Mouse (Mus musculus) cerebellum, postnatal 14 days (tissue): ENCODE results near the gene BC004004.
A peak's percentile ranks its signal among the peaks of the same experiment; 100 is the strongest.
"Not testable (repeated sequence)": the region's sequence is repeated elsewhere in the genome, so short reads cannot be mapped to it uniquely, and the experiment has no call there.

Experiments
- DNase-seq, 2 experiments: peaks; one replicate each; pipeline ENCODE4 v3.0.0; 2021; ENCODE audit warnings: mixed read lengths in 2 of 2

The BC004004 gene

GRCm38 (mm10) chr17:29261603-29262258 is 6.9 kb upstream of the BC004004 start:
- DNase-seq, result no peak

GRCm38 (mm10) chr17:29262259-29262649 is 6.3 kb upstream of the BC004004 start:
- no peak for DNase-seq

GRCm38 (mm10) chr17:29263417-29263816 is 5.2 kb upstream of the BC004004 start:
- no peak for DNase-seq

- DNase-seq, result peak; percentile 87 to 88
Measured at GRCm38 (mm10) chr17:29263840-29264633, 4.6 kb upstream of the BC004004 start, which contains the start of gene Ppil1. Ppil1 (minus strand) TSS chr17:29264186.

- no peak for DNase-seq
Measured at GRCm38 (mm10) chr17:29264760-29265159, 3.8 kb upstream of the BC004004 start.

DNA sequence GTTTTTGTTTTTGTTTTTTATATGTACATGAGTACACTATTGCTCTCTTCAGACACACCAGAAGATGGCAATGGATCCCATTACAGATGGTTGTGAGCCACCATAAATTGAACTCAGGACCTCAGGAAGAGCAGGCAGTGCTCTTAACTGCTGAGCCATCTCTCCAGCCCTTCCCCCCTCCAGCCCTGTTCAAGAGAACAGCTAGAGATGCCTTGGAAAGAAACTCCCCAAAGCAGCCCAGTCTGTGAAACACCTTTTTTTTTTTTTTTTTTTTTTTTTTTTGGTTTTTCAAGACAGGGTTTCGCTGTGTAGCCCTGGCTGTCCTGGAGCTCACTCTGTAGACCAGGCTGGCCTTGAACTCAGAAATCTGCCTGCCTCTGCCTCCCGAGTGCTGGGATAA is 1.5 kb upstream of the BC004004 start:
- not testable (repeated sequence) for DNase-seq

DNA sequence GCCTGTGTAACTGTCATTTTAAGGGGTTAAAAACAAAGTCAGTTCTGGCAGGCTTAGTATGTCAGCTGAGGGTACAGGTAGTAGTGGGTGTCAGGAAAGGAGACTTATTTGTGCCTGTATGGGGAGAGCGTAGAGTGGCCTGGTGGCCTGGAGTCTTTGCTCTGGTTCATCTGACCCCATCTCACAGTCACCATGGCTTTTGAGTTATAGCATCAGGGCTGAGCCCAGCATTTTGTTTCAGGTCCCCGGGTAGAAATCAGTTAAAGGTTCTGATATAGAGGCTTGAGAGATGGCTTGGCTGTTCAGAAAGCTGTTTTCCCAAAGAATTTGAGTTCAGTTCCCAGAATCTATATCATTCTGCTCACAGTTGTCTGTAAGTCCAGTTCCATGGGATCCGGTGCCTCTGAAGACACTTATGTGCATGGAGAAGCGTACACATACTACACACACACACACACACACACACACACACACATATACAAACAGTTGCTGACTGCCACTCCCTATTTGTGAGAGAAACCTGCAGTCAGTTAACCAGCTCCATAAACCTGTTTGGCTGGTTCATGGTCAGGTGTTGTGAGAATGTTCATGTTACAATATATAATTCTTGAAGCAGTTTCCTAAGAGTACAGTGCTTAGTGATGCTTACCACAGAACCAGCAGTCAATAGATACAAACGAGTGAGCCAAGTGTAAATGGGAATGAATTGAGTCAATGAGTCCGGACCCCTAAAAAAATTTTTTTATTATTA is 482 bp upstream of the BC004004 start:
- DNase-seq, result peak in 1 of 2 experiments; percentile 31

DNA sequence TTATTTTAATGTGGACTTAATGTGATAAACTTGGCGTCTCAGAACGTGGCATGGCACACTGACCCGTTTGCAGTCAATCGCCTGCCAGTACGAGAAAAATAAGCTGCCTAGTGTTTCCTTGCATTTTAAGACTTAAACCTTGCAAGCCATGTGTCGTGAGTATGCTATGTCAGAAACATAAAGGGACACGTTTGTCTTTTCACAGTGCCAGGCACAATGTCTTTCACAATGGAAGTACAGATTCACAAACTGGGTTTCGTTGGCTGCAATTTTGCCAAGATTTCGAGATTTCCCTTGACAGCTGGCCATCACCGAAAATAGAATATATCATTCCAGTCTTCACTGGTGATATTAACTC is 740 bp downstream of the BC004004 start:
- no peak for DNase-seq

DNA sequence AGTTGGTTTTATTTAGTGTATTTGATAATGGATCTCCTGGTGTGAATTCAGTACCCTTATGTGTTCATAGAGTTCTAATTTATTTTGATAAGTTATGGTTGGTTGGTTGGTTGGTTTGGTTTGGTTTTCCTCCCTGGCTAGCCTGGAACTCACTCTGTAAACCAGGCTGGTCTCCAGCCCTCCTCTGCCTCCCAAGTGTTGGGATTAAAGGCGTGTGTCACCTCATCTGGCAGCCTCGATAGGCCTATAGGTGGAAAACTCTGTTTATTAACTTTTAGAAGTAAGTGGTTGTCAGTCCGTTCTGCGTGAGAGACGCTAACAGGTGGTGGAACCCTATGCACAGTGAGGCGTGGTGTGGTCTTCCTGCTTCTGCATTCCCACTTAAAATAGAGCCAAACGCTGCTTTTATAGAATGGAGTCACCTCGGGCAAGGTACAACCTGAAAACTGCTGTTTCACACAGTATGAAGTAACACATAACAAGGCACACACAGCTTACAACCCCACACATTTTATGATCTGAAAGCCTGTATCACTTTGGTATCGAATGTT is 1.6 kb downstream of the BC004004 start:
- no peak for DNase-seq

DNA sequence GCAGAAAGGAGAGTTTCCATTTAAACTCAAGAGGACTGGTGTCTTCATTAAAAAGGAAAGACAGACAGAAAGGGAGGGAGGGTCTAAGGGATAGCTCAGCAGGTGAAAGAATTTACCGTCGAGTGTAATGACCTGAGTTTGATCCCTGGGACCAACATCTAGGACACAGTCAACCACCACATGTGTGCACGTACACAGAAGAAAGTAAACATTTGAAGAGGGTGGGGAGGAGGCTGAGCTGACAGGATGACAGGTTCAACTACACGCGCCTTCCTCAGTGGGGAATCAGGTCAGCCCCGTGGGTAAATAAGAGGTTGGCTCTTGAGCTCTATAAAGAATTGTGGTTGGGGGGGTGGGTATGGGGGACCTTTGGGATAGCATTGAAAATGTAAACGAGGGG is 4.6 kb downstream of the BC004004 start:
- no peak for DNase-seq

- DNase-seq, result no peak
Measured at GRCm38 (mm10) chr17:29273889-29274288, 5.3 kb downstream of the BC004004 start.

DNA sequence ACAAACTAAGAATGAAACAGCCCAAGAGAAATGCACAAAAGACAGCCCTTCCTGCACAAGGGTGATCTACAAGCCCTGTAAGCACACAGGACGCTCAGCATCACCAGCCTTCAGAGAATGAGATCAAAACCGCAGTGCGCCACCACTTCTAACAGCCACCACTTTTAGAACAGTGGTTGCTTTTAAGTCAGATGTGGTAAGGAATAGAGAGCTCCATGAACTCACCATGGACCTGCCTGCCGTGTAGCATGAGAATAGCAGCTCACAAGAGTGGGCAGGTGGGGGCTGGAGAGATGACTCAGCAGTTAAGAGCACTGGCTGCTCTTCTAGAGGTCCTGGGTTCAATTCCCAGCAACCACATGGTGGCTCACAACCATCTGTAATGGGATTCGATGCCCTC is 11.8 kb downstream of the BC004004 start:
- no peak for DNase-seq

DNA sequence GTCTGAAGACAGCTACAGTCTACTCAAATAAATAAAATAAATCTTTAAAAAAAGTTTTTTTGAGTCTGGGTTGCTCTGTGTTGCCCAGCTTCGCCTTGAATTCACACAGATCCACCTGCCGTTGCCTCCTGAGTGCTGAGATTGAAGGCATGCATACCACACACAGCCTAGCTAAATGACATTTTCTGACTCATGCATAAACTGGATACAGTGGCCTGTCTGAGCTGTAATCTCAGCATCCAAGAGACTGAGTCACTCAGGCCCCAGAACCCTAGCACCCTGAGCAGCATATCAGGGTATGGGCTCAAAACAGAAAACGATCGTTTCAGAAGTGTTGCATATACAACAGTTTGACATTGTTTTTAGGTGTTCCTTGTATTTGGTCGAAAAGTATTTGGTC is 13.0 kb downstream of the BC004004 start:
- no peak for DNase-seq

- DNase-seq, result no peak
Measured at GRCm38 (mm10) chr17:29282216-29282952, 13.8 kb downstream of the BC004004 start.

DNA sequence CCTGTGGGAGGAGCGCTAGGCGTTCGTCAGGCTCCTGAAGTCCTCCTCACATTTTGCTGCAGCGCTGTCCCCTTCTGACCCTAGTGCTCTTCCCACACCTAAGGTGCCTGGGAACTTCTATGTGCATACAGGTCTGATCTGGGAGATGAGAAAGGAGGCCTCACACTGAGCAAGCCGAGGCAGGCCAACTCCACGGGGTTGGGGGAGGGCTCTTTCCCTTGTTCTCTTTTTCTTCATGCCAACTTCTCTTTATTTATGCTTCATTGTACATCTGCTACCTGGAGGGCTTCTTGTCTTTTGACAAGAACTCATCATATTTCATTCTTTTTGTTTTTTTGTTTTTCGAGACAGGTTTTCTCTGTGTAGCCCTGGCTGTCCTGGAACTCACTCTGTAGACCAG is 23.2 kb downstream of the BC004004 start:
- DNase-seq, result no peak

- DNase-seq, result no peak
Measured at GRCm38 (mm10) chr17:29292996-29293395, 24.4 kb downstream of the BC004004 start.

DNA sequence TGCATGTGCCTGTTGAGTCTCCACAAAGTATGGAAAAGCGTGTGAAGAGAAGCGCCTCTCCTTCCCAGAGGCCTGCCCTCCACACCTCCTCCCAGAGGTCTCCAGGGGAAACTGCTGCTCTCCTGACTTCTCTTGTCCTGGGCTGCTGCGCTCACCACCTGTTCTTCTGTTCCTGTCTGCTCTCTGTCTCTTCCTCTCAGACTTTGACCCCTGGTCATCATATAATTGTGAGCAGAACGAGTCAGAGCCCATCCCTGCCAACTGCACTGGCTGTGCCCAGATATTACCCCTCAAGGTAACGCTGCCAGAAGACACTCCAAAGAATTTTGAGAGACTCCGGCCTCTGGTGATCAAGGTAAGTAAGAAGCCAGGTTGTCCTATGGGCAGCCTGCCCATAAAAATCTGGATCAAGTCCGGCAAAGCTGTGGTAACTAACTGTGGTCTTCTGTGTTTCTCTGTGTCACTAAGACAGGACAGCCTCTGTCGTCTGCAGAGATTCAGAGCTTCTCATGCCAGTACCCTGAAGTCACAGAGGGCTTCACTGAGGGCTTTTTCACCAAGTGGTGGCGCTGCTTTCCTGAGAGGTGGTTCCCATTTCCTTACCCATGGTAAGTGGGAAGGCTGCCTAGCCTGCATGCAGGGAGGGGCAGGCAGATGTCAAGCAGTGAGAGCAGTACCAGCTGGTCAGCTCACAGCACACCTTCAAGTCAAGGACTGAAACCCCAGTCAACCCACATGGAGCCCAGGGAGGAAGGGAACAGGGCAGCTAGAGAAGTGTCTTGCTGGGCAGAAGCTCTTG is 25.4 kb downstream of the BC004004 start:
- DNase-seq, result peak; percentile 43 to 74

- DNase-seq, result no peak
Measured at GRCm38 (mm10) chr17:29295835-29296234, 27.2 kb downstream of the BC004004 start.

GRCm38 (mm10) chr17:29297321-29297720 is 28.7 kb downstream of the BC004004 start:
- DNase-seq, result no peak

GRCm38 (mm10) chr17:29297813-29298212 is 29.2 kb downstream of the BC004004 start:
- DNase-seq, result no peak

DNA sequence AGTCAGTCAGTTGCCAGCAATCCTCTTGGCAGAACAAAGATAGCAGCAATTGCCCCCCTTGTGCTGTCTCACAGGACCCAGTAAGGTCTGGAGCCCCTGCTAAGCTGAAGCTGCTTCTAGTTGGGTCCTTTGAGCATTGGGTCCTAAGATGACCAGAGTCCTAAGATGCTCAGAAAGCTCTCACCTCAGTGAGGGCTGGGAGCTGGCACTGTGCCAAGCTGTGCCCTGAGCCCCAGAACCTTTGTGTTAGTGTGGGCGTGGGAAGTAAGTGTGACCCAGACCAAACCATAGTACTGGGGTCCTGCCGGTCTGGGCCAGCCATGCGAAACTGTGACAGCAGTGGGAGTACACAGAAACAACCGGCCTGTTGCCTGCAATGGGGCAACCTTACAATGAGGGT is 30.7 kb downstream of the BC004004 start:
- DNase-seq, result peak; percentile 36 to 41

- DNase-seq, result no peak
Measured at GRCm38 (mm10) chr17:29300926-29301325, 32.3 kb downstream of the BC004004 start.
